Mouse (Mus musculus) heart, embryonic 11.5 days (tissue): Measurements from ENCODE around the gene Crabp2. TPM values are rescaled to one million over a fixed set of nuclear protein-coding genes. Genes with fewer than 3 reads are reported as not detected.

ENCODE experiments used
- ATAC-seq: fragments of 200-750 bp; cut with Nextera tagmentation; replicated peaks from 2 replicates; pipeline ENCODE4 v1.8.0; 2017; ENCODE audit warnings: moderate library complexity; ENCODE audit not compliant: insufficient number of reproducible peaks, low FRiP score, low TSS enrichment
- H3K27ac ChIP-seq: fragments of 300-500 bp; sonication (generic); 2 replicates; pipeline ENCODE4 v1.5.1; 2014; ENCODE audit warnings: mild to moderate bottlenecking, low read depth, low read length
- H3K27me3 ChIP-seq: fragments of 300-500 bp; sonication (generic); 2 replicates; pipeline ENCODE4 v1.6.1; 2014; ENCODE audit warnings: mild to moderate bottlenecking, low read length, mixed read lengths; ENCODE audit not compliant: control insufficient read depth, insufficient read depth
- H3K36me3 ChIP-seq: fragments of 300-500 bp; sonication (generic); 2 replicates; pipeline ENCODE4 v1.6.1; 2014; ENCODE audit warnings: mild to moderate bottlenecking, low read length, moderate library complexity, mixed read lengths; ENCODE audit not compliant: control insufficient read depth, insufficient read depth
- H3K4me1 ChIP-seq: fragments of 300-500 bp; sonication (generic); 2 replicates; pipeline ENCODE4 v1.6.1; 2014; ENCODE audit warnings: low read length; ENCODE audit not compliant: control insufficient read depth, insufficient read depth
- H3K4me2 ChIP-seq: fragments of 300-500 bp; sonication (generic); 2 replicates; pipeline ENCODE4 v1.6.1; 2014; ENCODE audit warnings: mild to moderate bottlenecking, moderate library complexity
- H3K4me3 ChIP-seq: fragments of 300-500 bp; sonication (generic); 2 replicates; pipeline ENCODE4 v1.5.1; 2014; ENCODE audit warnings: low read depth, low read length
- H3K9ac ChIP-seq: fragments of 300-500 bp; sonication (generic); 2 replicates; pipeline ENCODE4 v1.6.1; 2014; ENCODE audit warnings: mild to moderate bottlenecking, low read depth, low read length, moderate library complexity
- H3K9me3 ChIP-seq: fragments of 300-500 bp; sonication (generic); replicated peaks from 2 replicates; pipeline ENCODE4 v1.6.1; 2016; ENCODE audit warnings: low read length; ENCODE audit not compliant: control insufficient read depth
- WGBS: fragments of 180-500 bp; shearing (Covaris S2); extraction: QIAGEN DNeasy Blood & Tissue Kit; methylation state at CpG from one replicate; pipeline ENCODE4 v1.1.7; 2014; ENCODE audit not compliant: insufficient replicate concordance; 5-methylcytosine and 5-hydroxymethylcytosine counted together
- polyA plus RNA-seq: library from polyadenylated mRNA; unstranded; fragments of >200 nt; fragmentation: Nextera tagmentation; extraction: Ambion mirVana; gene quantifications from 2 replicates; pipeline ENCODE4 v1.2.1, GENCODE M21; 2014

Crabp2 gene
- polyA plus RNA-seq, 1 experiment from 2014 or later = 25.1 TPM

DNA sequence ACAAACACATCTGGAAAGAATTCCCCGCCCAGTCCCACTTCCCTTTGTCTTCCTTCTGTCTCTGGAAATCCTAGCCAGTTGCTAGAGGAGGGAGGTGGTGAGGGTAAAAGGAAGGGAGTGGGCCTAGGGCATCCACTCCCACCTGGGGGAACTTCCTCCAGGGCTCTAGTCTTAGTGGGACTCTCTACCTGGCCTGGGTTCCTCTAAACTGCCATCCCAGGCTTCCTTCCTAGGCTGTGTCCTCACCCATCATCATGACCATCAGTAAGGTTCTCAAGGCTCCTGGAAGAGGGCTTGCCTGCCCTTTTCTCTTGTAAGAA, 2.0 kb upstream of the Crabp2 start:
- H3K9ac ChIP-seq = no peak overlapping the region
- ATAC-seq = no peak
- WGBS = 7% methylated on average over 1 of the region's 1 CpGs
- H3K4me1 ChIP-seq = peaks cover 41% of the 10 kb centered on the region
- H3K9me3 ChIP-seq = no peaks in the 10 kb centered on the region
- H3K4me2 ChIP-seq = no peak overlapping the region
- peaks cover 54% of the 10 kb centered on the region for H3K27me3 ChIP-seq
- no peak overlapping the region for H3K27ac ChIP-seq
- H3K4me3 ChIP-seq = no peak overlapping the region
- peaks cover 7% of the 10 kb centered on the region; the same call in 1 of the 2 replicates for H3K36me3 ChIP-seq

DNA sequence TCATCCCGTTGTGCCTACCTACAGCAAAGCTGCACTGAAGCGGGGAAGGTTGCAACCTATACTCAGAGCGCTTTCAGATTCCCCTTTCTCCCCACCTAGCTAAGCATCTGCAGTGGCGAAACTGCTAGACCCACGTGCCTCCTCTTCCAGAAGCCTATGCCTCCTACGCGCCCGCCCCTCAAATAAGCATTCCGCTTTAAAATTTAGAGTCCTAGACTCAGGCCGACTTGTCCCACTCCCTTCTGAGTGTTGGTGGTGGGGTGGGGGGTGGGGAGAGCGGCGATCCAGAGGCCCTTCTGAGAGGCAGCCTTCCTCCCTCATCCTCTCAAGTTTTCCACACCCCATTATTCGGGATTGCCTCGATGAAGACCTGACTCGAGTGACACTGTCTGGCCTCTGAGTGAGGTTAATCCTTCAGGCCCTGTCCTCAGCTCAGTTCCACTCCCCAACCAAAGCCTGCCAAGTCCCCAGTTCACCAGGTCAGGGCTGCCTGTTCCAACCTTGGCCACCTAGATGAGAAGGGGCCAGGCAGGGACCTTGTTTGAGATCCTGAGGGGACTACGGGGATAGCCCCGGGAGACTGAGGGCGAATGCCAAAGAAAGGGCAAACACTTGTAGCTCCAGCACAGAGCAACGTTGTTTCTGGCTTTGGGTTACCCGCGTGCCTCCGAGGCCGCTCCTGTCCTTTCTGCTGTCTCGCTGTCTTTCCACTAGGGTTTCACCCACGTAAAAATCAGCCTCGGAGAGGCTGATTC, 1.2 kb upstream of the Crabp2 start:
- Histone ChIP-seq H3K36me3 (peaks cover 4% of the 10 kb centered on the region; the same call in 1 of the 2 replicates), H3K4me2 (peak overlapping the region; percentile 60), H3K4me1 (peaks cover 41% of the 10 kb centered on the region), H3K27me3 (peaks cover 56% of the 10 kb centered on the region), H3K4me3 (peak overlapping the region; percentile 26), H3K9me3 (no peaks in the 10 kb centered on the region), H3K27ac (no peak overlapping the region), H3K9ac (peak overlapping the region; percentile 54; the same call in 1 of the 2 replicates)
- WGBS = 5% methylated on average over 26 of the region's 26 CpGs
- ATAC-seq = no peak

DNA sequence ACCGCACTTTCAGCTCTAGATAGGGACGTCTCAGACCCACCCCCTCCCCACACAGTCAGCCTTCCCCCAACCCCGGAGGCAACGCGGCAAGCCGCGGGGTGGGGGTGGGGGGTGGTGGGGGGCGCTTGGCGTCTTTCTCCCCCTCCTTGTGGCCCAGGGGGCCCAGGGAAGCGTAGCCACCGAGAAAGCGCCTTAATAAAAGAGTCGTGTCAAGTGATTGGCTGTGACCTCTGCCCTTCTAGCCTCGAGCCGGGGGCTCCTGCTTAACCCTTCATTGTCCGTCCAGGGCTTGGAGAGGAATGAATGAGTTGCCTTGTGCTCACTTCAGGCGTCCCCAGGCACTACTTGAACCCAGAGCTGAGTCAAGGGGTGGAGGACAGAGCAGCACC, 661 bp upstream of the Crabp2 start:
- Histone ChIP-seq H3K27ac (no peak overlapping the region), H3K9ac (peak overlapping the region; percentile 54), H3K4me2 (peak overlapping the region; percentile 60), H3K27me3 (peaks cover 56% of the 10 kb centered on the region), H3K9me3 (no peaks in the 10 kb centered on the region), H3K36me3 (no peaks in the 10 kb centered on the region), H3K4me3 (peak overlapping the region; percentile 26), H3K4me1 (peaks cover 41% of the 10 kb centered on the region)
- under 1% methylated on average over 17 of the region's 17 CpGs for WGBS
- no peak for ATAC-seq

DNA sequence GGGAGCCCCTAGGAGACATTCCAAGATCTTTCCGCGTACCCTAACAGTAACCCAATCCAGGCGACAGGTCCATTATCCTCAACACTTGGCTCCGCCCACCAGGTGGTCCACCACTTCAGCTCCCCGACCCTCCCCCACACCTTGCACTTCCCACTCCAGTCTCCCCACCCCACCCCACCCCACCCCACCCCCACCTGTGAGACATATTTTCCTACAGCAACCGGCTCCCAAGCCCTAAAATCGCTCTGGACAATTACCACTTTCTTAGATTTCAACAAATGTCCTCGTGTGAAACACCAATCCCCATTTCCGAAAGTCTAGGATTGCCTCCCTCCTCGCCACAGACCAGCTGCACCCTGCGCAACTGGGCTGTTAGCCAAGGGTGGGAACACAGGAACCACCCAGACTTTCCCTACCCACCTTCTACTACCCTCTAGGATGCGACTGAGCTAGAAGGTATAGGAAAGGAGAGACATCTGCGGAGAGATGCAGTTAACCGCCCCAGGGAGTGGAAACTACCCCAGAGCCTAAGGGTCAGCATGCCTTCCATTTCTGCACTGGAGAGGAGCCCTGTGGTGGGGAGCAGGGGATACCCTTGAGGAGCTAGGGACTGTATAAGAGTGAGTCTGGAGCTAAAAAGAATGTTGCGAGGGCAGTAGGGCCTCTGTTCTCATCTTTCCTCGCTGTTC, 944 bp downstream of the Crabp2 start:
- 7% methylated on average over 16 of the region's 16 CpGs for WGBS
- Histone ChIP-seq H3K27me3 (peaks cover 56% of the 10 kb centered on the region), H3K4me2 (peak overlapping the region; percentile 60), H3K9ac (no peak overlapping the region), H3K4me3 (peak overlapping the region; percentile 26), H3K9me3 (no peaks in the 10 kb centered on the region), H3K27ac (no peak overlapping the region), H3K36me3 (no peaks in the 10 kb centered on the region), H3K4me1 (peaks cover 40% of the 10 kb centered on the region)
- ATAC-seq = no peak

DNA sequence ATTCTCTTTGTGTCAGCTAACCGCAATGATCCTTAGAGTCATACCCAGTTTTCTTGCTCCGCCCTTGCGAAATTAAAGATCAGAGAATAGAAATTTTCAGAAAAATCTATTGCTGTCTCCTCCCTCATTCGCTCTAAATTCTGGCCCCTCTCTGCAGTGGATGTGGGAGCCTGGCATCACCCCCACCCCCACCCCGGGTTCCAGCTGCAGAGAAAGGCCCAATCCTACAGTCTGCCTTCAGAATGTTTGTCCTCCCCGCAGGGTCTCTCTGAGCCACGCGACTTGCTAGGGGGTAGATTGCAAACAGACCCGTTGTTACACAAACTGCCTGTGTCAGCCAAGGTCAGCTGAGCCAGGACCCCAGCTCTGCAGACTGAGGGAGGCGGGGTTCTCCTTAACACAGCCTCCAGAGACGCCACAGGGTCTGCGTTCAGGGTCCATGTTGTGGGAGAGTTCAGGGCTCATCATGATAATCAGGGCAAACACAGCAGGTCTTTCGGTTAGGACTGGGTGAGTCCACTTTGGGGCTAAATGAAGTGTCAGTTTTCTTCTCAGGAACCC, 1.6 kb downstream of the Crabp2 start:
- no peaks in the 10 kb centered on the region for H3K9me3 ChIP-seq
- no peak overlapping the region for H3K27ac ChIP-seq
- H3K36me3 ChIP-seq = no peaks in the 10 kb centered on the region
- peaks cover 56% of the 10 kb centered on the region for H3K27me3 ChIP-seq
- peaks cover 35% of the 10 kb centered on the region for H3K4me1 ChIP-seq
- peak overlapping the region; percentile 60 for H3K4me2 ChIP-seq
- H3K4me3 ChIP-seq = no peak overlapping the region
- no peak overlapping the region for H3K9ac ChIP-seq
- 9% methylated on average over 13 of the region's 13 CpGs for WGBS
- no peak for ATAC-seq

DNA sequence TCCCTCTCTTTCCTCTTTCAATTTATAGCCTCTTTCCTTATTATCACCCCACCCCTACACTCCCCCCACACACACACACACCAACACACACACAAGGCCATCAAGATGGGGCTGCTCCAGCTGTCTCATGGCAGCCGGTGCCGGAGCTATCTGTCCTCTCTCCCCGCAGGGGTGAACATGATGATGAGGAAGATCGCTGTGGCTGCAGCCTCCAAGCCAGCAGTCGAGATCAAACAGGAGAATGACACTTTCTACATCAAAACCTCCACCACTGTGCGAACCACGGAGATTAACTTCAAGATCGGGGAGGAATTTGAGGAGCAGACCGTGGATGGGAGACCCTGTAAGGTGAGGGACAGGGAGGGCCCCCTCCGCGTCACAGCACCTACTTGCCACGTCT, 3.5 kb downstream of the Crabp2 start:
- Histone ChIP-seq H3K27ac (no peak overlapping the region), H3K9ac (peak overlapping the region; percentile 69), H3K27me3 (peaks cover 47% of the 10 kb centered on the region), H3K4me3 (peak overlapping the region; percentile 46), H3K4me1 (peaks cover 30% of the 10 kb centered on the region), H3K4me2 (peak overlapping the region; percentile 84), H3K9me3 (no peaks in the 10 kb centered on the region), H3K36me3 (no peaks in the 10 kb centered on the region)
- 9% methylated on average over 12 of the region's 12 CpGs for WGBS
- ATAC-seq = no peak

DNA sequence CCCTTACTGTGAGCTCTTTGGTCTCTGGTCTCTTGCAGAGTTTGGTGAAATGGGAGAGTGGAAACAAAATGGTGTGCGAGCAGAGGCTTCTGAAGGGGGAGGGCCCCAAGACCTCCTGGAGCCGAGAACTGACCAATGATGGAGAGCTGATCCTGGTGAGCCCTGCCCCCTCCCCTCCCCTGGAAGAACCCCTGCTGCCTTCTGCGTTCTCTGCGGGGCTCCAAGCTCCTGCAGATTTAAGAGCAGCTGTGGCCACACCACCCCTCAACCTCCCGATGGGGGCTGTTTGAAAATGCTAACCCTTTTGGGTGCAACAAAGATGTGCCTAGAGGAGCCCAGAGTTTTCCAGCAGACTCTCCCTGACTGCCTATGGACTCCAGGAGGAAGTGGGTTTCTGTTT, 4.0 kb downstream of the Crabp2 start:
- H3K36me3 ChIP-seq = no peaks in the 10 kb centered on the region
- peaks cover 25% of the 10 kb centered on the region for H3K4me1 ChIP-seq
- peak overlapping the region; percentile 84 for H3K4me2 ChIP-seq
- peaks cover 42% of the 10 kb centered on the region for H3K27me3 ChIP-seq
- H3K4me3 ChIP-seq = peak overlapping the region; percentile 46
- H3K9me3 ChIP-seq = no peaks in the 10 kb centered on the region
- no peak overlapping the region for H3K27ac ChIP-seq
- 2% methylated on average over 5 of the region's 5 CpGs for WGBS
- ATAC-seq = peak; percentile 63; the same call in 1 of the 2 replicates
- H3K9ac ChIP-seq = peak overlapping the region; percentile 69

DNA sequence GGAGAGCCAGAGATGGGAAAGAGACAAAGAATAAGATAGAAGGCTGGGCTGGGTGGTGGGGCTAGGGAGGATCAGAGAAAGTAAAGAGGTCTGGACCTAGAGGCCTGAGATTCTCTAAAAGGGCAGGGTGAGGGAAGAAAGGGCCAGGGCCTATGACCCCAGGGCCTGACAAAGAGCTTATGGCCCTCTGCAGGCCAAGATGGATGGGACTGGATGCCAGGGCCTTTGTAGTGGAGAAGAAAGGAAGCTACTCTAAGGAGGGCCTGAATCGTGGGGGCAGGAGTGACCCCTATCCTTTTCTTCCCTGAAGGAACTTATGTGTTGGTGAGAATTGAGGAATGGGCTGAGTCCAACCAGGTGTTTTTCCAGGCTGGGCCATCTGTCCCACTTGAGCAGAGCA, 9.6 kb downstream of the Crabp2 start:
- no peak overlapping the region for H3K27ac ChIP-seq
- no peak for ATAC-seq
- 21% methylated on average over 1 of the region's 1 CpGs for WGBS

More for the DNA sequence above, 9.6 kb downstream of the Crabp2 start:
- Histone ChIP-seq H3K4me1 (peaks cover 19% of the 10 kb centered on the region), H3K4me2 (no peak overlapping the region), H3K9me3 (no peaks in the 10 kb centered on the region), H3K9ac (no peak overlapping the region), H3K36me3 (no peaks in the 10 kb centered on the region), H3K27me3 (no peaks in the 10 kb centered on the region), H3K4me3 (no peak overlapping the region)
